Mouse (Mus musculus) cerebral cortex, adult 2 months (tissue): ENCODE results near the gene Senp7.

Experiments
- WGBS: fragments of 180-500 bp; shearing (Covaris S2); methylation state at CpG from one replicate; pipeline ENCODE4 v1.1.7; 2018; 5-methylcytosine and 5-hydroxymethylcytosine counted together

Gene Senp7

DNA sequence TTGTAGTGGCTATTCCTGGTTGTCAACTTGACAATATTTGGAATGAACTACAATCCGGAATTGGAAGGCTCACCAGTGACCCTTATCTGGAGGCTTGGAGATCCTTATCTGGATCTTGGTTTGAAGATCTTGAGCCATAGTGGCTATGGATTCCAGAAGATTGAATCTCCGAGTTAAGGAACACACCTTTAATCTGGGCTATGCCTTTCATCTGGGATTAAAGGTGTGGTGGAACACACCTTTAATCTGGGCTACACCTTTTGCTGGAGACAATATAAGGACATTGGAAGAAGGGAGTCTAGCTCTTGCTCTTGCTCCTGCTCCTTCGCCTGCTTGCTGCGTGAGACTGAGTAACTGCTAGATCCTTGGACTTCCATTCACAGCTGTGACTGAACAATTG lies at the start of gene Senp7:
Gene Senp7, plus strand, starts transcription at position 301 of the 400 bp plus-strand sequence.
- no CpG with 5 or more reads among the region's 4 CpGs for WGBS

- WGBS: 56% methylated on average over 11 of the region's 11 CpGs
Measured at GRCm38 (mm10) chr16:56006798-56007197, 41.3 kb upstream of the Senp7 start.

DNA sequence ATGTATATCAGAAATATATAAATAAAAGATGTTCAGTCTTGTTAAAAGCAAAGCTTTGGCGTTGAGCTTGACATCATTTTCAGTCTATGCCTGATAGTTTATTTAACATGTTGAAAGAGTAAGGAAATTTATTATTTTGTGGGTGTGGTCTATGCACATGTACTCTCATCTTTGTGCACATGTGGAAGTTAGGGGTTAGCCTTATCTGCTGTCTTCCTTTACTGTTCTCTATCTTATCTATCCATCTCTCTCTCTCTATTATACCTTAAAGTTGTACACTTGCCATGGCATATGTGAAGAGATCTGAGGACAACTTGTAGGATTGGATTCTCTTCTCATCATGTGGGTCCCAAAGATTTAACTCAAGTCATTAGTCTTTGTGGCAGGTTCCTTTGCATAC lies 39.3 kb upstream of the Senp7 start:
- 93% methylated on average over 1 of the region's 1 CpGs for WGBS

DNA sequence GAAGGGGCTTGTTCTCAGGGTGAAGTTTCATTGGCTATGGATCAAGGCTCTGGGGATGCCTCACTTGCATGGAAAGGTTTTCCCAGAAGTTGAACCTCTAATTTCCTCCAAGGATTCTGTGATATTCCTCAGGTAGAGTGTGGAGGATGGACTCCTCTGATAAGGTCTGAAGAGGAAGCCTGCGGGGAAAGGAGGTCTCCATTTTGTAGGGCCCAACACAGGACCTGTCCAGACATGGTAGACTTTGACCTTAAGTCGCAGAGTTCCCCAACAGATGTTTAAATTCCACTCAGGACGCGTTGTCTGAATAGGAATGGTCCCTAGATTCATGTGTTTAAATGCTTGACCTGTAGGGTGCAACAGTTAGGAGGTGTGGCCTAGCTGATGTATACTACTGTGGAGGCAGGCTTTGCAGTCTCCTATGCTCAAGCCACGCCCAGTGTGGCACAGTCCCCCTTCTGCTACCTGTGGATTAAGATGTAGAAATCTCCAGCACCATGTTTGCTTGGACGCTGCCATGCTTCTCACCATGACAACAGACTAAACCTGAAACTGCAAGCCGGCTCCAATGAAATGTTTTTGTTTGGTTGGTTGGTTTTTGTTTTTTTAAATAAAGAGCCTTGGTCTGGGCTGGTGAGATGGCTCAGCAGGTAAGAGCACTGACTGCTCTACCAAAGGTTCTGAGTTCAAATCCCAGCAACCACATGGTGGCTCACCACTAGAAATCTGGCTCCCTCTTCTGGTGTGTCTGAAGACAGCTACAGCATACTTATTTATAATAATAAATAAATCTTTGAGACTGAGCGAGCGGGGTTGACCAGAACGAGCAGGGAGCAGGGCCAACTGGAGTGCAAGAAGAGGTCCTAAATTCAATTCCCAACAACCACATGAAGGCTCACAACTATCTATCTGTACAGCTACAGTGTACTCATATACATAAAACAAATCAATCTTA lies 35.1 kb upstream of the Senp7 start:
- WGBS: 88% methylated on average over 10 of the region's 10 CpGs

DNA sequence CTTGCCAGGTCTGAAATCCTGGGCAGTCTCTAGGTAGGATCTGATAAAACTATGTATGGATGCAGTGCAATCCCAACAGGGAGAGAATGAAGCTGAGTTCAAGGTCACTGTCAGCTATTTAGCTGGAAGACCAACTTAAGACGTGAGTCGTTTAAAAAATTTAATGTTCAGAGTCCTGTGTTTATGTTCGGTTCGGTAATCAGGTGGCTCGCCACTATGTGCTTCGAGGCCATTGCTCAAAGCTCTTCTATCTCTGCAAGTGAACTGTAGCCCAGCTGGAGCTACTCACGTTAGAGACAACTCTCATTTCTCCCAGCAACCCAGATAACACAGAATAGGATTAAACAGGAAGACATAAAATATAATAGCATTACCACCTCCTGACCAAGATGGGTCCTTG lies 34.1 kb upstream of the Senp7 start:
- 75% methylated on average over 7 of the region's 7 CpGs for WGBS

- 91% methylated on average over 7 of the region's 7 CpGs for WGBS
Measured at GRCm38 (mm10) chr16:56019660-56020059, 28.5 kb upstream of the Senp7 start.

GRCm38 (mm10) chr16:56027854-56028629 lies 20.1 kb upstream of the Senp7 start:
- WGBS: 23% methylated on average over 12 of the region's 12 CpGs

DNA sequence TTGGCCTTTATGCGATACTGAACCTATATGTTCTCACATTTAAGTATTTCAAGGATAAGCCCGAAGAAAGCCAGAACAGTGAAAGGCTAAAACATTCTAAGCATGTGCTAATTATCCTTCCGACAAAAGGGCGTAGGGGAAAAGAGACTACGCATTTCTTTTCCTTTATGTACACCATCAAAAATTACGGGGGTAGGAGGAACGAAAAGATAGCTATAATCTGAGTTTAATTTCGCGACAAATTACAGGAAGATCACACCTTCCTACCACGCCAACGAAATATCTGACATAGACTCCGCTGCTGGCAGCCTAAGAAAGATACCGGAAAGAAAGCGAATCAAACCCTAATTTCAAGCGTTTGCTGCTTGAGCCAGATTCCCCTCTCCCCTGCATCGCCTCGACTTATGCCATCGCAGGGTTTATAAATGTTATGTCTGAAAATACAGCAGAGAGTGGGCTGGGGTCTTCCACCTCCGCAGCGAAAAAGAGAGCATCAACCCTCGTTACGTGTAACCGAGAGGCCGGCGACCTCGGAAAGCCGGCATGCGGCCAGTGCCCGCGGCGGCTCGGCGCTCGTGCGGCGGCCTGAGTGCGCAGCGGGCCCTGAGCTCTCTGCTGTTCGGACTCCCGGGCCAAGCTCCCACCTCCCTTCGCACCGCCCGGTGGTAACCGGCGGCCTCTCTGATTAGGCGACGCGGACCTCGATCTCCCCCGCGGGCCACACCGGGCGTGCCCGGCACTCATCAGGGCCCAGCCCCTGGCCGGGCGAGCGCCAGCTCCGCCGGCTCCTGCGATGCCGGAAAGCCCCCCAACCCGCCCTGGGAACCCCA lies 19.2 kb upstream of the Senp7 start:
- WGBS: under 1% methylated on average over 62 of the region's 62 CpGs

GRCm38 (mm10) chr16:56029661-56030082 lies 18.5 kb upstream of the Senp7 start, which contains the start of gene Pcnp:
Gene Pcnp, minus strand, starts transcription at chr16:56029739.
- under 1% methylated on average over 39 of the region's 39 CpGs for WGBS

DNA sequence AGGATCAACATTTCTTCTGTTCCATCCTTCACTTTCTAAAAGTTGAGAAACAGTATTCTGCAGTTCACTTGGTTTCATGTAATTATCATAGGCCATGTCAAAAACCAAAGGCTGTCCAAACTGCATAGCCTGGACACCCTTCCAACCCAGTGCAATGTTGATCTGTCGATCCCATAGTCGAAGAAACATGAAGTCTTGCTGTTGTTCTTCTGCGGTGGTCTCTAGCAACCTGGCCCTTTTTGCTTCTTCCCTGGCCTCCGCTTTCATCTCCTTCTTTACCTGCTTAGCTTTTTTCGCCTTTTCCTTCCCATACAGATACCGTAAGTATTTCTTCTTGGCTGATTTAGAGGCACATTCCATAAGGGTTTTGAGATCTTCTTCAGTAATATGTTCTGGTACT lies 13.6 kb upstream of the Senp7 start:
- WGBS: 95% methylated on average over 6 of the region's 6 CpGs

DNA sequence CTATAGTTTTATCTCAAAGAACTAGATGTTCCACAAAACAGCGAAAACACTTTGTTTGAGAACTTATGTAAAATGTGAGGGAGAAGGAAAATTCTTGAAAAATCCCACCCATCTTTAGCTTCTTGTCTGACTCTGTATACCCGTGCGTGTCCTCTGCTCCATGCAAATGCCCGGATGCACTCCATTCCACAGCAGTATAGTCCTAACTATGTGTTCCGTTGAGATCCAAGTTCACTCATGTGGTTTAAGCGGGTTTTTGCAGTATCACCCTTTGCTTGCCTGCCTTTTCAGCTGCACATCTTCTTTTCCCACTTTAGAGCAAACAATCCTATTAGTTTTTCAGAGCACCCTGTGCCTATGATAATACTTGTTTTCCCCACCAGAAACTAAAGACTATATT lies 11.6 kb upstream of the Senp7 start:
- 57% methylated on average over 6 of the region's 6 CpGs for WGBS

GRCm38 (mm10) chr16:56037138-56038010 lies 10.8 kb upstream of the Senp7 start, which contains the start of gene Trmt10c:
Gene Trmt10c, minus strand, starts transcription at chr16:56037819.
- WGBS: under 1% methylated on average over 63 of the region's 63 CpGs

DNA sequence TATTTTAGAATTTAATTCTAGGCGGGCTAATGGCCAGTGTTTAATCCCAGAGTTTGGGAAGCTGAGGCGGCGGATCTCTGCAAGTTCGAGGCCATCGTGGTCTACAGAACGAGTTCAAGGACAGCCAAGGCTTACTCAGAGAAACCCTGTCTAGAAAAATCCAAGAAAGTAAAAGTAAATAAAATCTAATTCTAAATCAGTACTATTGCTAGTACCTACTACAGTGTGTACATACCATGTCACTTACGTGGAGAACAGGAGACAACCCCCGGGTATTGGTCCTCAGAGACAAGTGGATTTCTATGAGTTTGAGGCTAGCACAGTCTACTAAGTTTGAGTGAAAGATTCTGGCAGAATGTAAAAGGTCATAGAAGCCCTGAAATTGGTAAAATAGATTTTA lies 10.0 kb upstream of the Senp7 start:
- 31% methylated on average over 8 of the region's 8 CpGs for WGBS

GRCm38 (mm10) chr16:56055911-56056310 lies 7.8 kb downstream of the Senp7 start:
- WGBS: 83% methylated on average over 3 of the region's 3 CpGs

DNA sequence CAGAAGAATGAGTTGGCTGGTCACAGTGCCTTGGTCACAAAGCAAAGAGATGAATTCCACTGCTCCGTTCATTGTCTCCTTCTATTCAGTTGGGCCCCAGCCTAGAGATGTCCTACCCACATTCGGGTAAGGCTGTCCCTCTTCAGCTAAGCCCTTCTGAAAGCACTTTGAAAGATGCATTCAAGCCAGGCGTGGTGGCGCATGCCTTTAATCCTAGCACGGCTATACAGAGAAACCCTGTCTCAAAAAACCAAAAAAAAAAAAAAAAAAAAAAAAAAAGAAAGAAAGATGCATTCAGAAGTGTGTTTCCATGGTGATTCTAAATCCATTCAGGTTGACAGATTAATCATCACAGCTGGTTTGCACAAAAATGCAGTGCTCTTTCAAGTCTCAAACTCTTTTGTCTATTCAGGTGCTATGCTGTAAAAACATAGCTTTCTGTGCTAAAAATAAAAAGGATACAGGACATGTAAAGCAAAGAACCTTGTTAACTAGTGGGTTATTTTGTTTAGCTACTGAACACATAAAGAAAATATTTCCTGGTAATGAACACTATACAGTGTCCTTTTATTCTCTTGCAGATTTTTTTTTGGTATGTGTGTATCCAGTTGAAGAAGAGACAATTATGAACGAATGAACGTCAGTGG lies 8.9 kb downstream of the Senp7 start:
- 30% methylated on average over 7 of the region's 7 CpGs for WGBS

DNA sequence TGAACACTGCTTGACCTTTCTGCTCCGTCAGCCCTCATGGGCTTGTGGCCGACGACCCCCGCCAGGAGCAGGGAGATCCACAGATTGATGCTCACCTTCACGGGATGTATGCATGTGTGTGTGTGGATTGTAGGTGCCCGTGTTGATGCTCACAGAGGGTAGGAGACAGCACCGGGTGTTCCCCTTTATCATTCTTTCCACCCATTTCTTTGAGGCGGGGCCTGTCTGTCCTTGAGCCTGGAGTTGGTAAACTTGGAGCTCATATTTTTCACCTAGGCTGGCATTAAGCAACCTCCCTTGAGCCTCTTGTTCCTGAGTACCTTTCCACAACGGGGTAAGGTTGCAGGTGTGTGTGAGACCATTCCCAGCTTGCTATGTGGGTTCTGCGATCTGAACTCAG lies 10.0 kb downstream of the Senp7 start:
- 86% methylated on average over 10 of the region's 10 CpGs for WGBS

- WGBS: 74% methylated on average over 7 of the region's 7 CpGs
Measured at GRCm38 (mm10) chr16:56061995-56062594, 14.0 kb downstream of the Senp7 start.

DNA sequence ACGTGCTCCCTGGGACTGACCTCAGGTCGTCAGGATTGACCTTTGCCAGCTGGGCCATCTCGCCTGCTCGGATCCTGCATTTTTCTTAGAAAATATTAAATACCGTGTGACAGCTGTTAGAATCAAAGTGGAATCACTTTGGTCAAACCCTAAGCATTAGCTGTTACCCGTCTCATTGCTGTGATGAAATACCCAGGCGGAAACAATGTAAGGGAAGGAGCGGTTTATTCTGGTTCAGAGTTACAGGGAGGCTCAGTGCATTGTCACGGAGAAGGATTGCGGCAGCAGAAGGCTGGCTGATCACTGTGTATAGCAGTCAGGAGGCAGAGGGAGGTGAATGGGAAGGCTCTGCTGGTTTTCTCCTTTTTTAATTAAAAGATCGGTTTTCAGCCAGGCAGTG lies 14.8 kb downstream of the Senp7 start:
- 74% methylated on average over 11 of the region's 11 CpGs for WGBS

DNA sequence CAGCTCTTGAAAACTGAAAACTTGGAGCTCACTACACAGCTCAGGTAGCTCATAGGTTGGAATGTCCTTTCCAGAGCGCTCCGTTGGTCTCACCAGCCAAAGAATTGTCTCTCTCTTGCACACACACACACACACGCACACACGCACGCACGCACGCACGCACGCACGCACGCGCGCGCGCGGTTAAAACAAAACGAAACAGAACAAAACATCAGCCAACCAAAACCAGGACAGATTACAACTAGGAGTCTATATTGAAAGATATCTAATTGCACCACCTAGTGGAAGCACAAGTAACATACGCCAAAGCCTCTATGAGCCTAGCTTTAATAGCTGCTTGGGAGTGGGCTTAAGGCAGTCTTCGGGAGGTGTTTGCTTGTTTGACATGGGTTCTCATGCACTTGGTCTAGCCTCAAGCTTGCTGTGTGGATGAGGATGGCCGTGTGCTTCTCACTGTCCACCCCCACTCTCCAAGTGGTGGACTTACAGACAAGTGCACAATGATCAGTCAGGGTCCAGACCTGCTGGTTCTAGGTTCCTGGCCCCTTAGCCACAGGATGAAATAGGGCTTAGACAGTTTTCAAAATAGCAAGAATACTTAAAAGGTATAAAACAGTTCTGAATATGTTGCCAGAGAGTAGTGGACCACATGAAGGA lies 16.3 kb downstream of the Senp7 start:
- 1% methylated on average over 20 of the region's 20 CpGs for WGBS
